Mouse (Mus musculus) kidney, adult 2 months (tissue): ENCODE data around the gene Hadh. TPM values are rescaled to one million over a fixed set of nuclear protein-coding genes. Genes with fewer than 3 reads are reported as not detected.
A peak's percentile ranks its signal among the peaks of the same experiment; 100 is the strongest.

Source experiments
- DNase-seq: peaks from one replicate; pipeline ENCODE4 v3.0.0; 2021
- H3K27ac ChIP-seq: fragments of 200-500 bp; 2 replicates; pipeline ENCODE4 v1.5.1; 2012; ENCODE audit warnings: low read depth, low read length, control low read depth, inconsistent platforms; ENCODE audit not compliant: insufficient read depth
- H3K27me3 ChIP-seq: fragments of 200-500 bp; replicated peaks from 2 replicates; pipeline ENCODE4 v1.6.1; 2012; ENCODE audit warnings: mild to moderate bottlenecking, moderate library complexity, low read length, inconsistent platforms; ENCODE audit not compliant: control insufficient read depth, insufficient read depth
- H3K36me3 ChIP-seq: fragments of 200-500 bp; 2 replicates; pipeline ENCODE4 v1.6.1; 2012; ENCODE audit warnings: mild to moderate bottlenecking, moderate library complexity, low read length, inconsistent platforms; ENCODE audit not compliant: control insufficient read depth, insufficient read depth
- H3K4me1 ChIP-seq: fragments of 200-500 bp; 2 replicates; pipeline ENCODE4 v1.6.1; 2011; ENCODE audit warnings: low read length; ENCODE audit not compliant: control insufficient read depth, insufficient read depth
- H3K4me3 ChIP-seq: fragments of 200-500 bp; 2 replicates; pipeline ENCODE4 v1.5.1; 2011; ENCODE audit warnings: mild to moderate bottlenecking, low read depth, low read length, control low read depth; ENCODE audit not compliant: insufficient read depth
- CTCF ChIP-seq: fragments of 200-500 bp; conservative IDR thresholded peaks from 2 replicates; pipeline ENCODE4 v1.5.1; 2011; ENCODE audit warnings: low read depth, mild to moderate bottlenecking, control low read depth, low read length, moderate library complexity, mixed read lengths; ENCODE audit not compliant: insufficient read depth, insufficient read length
- POLR2A ChIP-seq: fragments of 200-500 bp; IDR thresholded peaks from one replicate; pipeline ENCODE4 v1.6.1; 2011; ENCODE audit warnings: low read depth, low read length, control low read depth
- WGBS: fragments of 180-500 bp; shearing (Covaris S2); methylation state at CpG from one replicate; pipeline ENCODE4 v1.1.7; 2018; 5-methylcytosine and 5-hydroxymethylcytosine counted together
- polyA plus RNA-seq: library from polyadenylated mRNA; depleted of rRNA; stranded (reverse); fragments of >200 nt; gene quantifications from 2 replicates; pipeline ENCODE4 v1.2.3, GENCODE M21; 2012

The Hadh gene
- polyA plus RNA-seq, 1 experiment = 515 TPM

DNA sequence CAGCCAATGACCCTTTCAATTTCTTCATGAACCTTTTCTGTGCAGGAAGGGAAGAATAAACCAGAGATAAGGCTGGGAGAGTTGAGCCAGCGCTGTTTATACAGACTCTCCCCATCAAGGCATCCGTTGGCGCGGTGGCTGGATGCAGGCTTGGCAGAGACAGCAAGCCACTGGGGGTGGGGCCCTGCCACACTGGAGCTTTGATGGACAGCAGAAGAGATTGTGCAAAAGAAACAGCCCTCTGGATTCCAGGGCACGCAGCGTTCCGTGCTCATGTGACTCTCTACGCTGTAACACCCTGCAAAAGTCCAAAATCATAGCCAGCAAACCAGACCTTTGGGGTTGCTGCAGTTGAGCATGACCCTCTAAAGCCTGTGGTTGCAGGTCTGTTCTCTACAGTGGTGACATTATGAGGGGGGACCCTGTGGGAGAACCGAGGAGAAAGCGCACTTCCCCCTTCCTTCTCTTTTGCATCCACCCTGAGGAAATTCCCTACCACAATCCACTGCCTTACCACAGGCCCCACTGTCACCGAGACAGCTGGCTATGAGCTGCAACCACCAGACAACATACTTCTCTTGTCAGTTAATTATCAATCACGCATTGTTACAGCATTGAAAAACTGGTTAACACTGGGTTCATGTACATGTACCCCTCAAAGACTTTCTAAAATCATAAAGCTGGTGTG is 23.8 kb upstream of the Hadh start:
- DNase-seq = no peak
- no peaks in the 10 kb centered on the region for H3K36me3 ChIP-seq
- no peaks in the 10 kb centered on the region for H3K4me1 ChIP-seq
- H3K27me3 ChIP-seq = no peaks in the 10 kb centered on the region
- H3K27ac ChIP-seq = no peak overlapping the region
- H3K4me3 ChIP-seq = no peak overlapping the region
- WGBS = 76% methylated on average over 12 of the region's 12 CpGs
- TF ChIP-seq POLR2A (no peak), CTCF (no peak)

DNA sequence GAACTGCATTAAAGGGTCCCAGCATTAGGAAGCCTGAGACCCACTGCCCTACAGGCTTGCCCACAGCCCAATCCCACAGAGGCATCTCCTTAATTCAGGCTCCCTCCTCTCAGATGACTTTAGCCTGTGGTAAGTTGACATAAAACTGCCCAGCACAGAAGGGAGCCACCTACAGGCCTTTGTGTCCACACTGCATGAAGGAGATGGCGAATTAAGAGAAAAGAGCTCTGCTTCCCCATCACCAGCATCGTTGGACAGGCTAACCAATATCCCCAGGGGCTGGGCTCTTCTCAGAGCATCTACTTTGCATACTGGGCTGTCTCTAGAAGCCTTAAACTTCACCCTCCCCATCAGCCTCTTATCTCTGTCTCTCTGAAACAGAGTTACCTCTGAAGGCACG is 22.6 kb upstream of the Hadh start:
- TF ChIP-seq POLR2A (no peak), CTCF (no peak; the same call in 1 of the 2 replicates)
- no peaks in the 10 kb centered on the region for H3K4me1 ChIP-seq
- H3K4me3 ChIP-seq = no peak overlapping the region
- H3K27ac ChIP-seq = no peak overlapping the region
- no peak for DNase-seq
- 70% methylated on average over 3 of the region's 3 CpGs for WGBS
- no peaks in the 10 kb centered on the region for H3K36me3 ChIP-seq
- H3K27me3 ChIP-seq = no peaks in the 10 kb centered on the region

GRCm38 (mm10) chr3:131292959-131293358 is 21.1 kb upstream of the Hadh start:
- 68% methylated on average over 3 of the region's 3 CpGs for WGBS
- no peak overlapping the region for H3K27ac ChIP-seq

DNA sequence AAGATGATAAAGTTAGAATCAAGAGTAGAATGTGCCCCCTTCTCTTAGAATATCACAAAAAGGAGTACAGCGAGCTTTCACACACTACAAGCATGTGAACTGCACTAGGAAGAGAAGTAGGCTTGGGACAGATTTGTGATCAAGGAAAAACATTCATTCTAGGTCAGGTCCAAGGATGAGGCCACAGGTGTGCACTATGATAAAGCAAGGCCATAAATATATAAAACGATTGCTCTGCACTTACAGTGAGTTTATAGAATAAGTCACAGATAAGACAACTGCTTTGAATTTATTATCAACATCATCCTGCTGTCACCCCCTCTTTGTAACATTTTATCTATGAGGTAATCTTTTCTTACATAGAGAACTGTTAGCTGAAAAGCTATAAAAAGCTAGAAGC is 20.4 kb upstream of the Hadh start:
- no peak overlapping the region for H3K27ac ChIP-seq

More at GRCm38 (mm10) chr3:131292959-131293358, 21.1 kb upstream of the Hadh start:
- no peaks in the 10 kb centered on the region for H3K4me1 ChIP-seq
- no peak overlapping the region for H3K4me3 ChIP-seq
- TF ChIP-seq CTCF = no peak
- no peak for TF ChIP-seq POLR2A
- H3K36me3 ChIP-seq = no peaks in the 10 kb centered on the region
- no peak for DNase-seq
- H3K27me3 ChIP-seq = no peaks in the 10 kb centered on the region

DNA sequence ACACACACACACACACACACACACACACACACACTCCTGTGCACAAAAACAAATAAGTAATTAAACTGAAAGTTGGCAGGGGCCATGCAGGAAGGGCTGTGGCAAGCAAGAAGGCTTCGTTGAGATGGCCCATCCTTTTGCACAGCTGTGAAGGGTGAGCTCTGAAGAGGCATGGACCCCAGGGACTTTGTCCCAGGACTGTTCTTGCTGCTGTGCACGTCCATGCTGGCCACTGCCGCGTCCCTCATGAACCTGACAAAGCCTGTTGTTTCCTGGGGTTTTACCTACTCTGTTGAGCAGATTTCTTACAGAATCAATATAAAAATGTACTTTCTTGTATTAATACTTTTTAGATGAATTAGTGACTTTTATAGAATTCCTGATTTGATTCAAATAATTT is 20.0 kb upstream of the Hadh start:
- WGBS = 87% methylated on average over 4 of the region's 4 CpGs
- Histone ChIP-seq H3K4me1 (no peaks in the 10 kb centered on the region), H3K27me3 (no peaks in the 10 kb centered on the region), H3K27ac (no peak overlapping the region), H3K36me3 (no peaks in the 10 kb centered on the region), H3K4me3 (no peak overlapping the region)
- no peak for DNase-seq
- TF ChIP-seq POLR2A (no peak), CTCF (no peak)

More for the DNA sequence above, 20.4 kb upstream of the Hadh start:
- H3K27me3 ChIP-seq = no peaks in the 10 kb centered on the region
- H3K36me3 ChIP-seq = no peaks in the 10 kb centered on the region
- TF ChIP-seq POLR2A (no peak), CTCF (no peak)
- no peak overlapping the region for H3K4me3 ChIP-seq
- WGBS = 88% methylated on average over 2 of the region's 2 CpGs
- H3K4me1 ChIP-seq = no peaks in the 10 kb centered on the region
- DNase-seq = no peak

GRCm38 (mm10) chr3:131274151-131274550 is 2.2 kb upstream of the Hadh start:
- H3K27ac ChIP-seq = no peak overlapping the region
- no peak overlapping the region for H3K4me3 ChIP-seq
- peaks cover 20% of the 10 kb centered on the region for H3K4me1 ChIP-seq
- no peak for DNase-seq
- H3K36me3 ChIP-seq = no peaks in the 10 kb centered on the region; the same call in 1 of the 2 replicates
- WGBS = 82% methylated on average over 4 of the region's 4 CpGs
- no peak for TF ChIP-seq POLR2A
- no peak for TF ChIP-seq CTCF
- H3K27me3 ChIP-seq = no peaks in the 10 kb centered on the region

GRCm38 (mm10) chr3:131272374-131273100 is 636 bp upstream of the Hadh start:
- Histone ChIP-seq H3K36me3 (no peaks in the 10 kb centered on the region; the same call in 1 of the 2 replicates), H3K4me3 (peak overlapping the region; percentile 98), H3K27me3 (no peaks in the 10 kb centered on the region), H3K27ac (peak overlapping the region; percentile 87), H3K4me1 (peaks cover 30% of the 10 kb centered on the region)
- DNase-seq = peak; percentile 65
- TF ChIP-seq CTCF (no peak), POLR2A (no peak)
- WGBS = 6% methylated on average over 10 of the region's 10 CpGs
